Mouse (Mus musculus): ENCODE measurements around the gene Icosl. TPM values are rescaled to one million over a fixed set of nuclear protein-coding genes. Genes with fewer than 3 reads are reported as not detected.
A peak's percentile ranks its signal among the peaks of the same experiment; 100 is the strongest.
"Not testable (repeated sequence)": the region's sequence is repeated elsewhere in the genome, so short reads cannot be mapped to it uniquely, and the experiment has no call there.

Gene Icosl
- 1.4 TPM in 2 replicates for polyA plus RNA-seq (2014; fragmentation: Nextera tagmentation; extraction: Ambion mirVana)

DNA sequence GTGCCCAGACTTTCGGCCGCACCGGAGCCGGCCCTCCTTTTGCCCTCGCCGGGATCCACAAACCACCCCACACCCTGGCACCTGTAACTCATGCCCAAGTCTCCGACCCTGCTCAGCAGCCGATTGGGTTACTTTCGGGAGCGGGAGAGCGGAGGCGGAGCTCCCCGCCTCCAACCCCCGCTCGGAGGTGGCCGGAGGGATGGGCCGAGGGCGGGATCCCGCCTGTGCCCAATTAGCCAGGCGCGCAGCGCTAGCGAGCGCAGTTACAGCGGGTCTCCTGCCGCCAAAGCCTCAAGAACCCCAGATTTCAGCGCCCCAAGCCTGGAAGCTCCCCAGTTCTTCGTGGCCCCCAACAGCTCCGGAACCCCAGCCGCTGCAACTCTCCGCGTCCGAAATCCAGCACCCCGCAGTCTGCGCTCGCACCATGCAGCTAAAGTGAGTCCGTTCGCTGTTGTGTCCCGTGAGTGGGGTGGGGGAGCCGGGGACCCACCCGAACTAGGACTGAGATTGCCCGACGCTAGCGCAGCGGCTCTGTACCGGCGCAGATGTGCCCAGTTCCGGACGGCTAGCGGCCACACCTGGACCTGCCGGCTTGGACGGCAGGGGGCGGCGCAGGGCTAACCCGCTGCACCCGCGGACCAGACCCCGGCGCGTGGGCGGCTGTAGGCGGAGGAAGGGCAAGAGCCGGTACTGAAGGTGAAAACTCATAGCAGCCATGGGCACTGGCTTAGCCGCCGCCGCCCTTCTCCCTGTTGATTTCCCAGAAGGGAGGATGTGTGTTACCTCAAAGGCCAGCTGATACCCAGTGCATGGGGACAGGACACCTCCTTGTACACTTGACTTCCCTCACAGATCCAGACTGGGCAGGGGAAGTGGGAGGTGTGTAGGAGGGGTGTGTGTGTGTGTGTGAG lies at the start of gene Icosl:
Gene Icosl (plus strand): TSS at position 202 of the 911 bp plus-strand sequence.
- Histone ChIP-seq H3K27ac (ENCODE audit: low read depth, low read length) (no peak within 1 kb of the TSS), H3K4me3 (ENCODE audit: low read depth, low read length) (peak within 1 kb of the TSS; percentile 60), H3K27me3 (ENCODE audit: control insufficient read depth, insufficient read depth, low read length) (peaks cover 9% of the 10 kb centered on the region; the same call in 1 of the 2 replicates), H3K9me3 (ENCODE audit: control insufficient read depth, low read length) (no peaks in the 10 kb centered on the region), H3K4me2 (replicated peaks; ENCODE audit: low read depth, low read length) (peak within 1 kb of the TSS; percentile 99), H3K4me1 (replicated peaks; ENCODE audit: control insufficient read depth, insufficient read depth, low read length) (no peaks in the 10 kb centered on the region), H3K36me3 (ENCODE audit: control insufficient read depth, insufficient read depth, low read length) (no peaks in the 10 kb centered on the region), H3K9ac (ENCODE audit: low read depth, low read length) (peak within 1 kb of the TSS; percentile 58)
- under 1% methylated on average over 66 of the region's 66 CpGs for WGBS
- ATAC-seq (ENCODE audit: low FRiP score) (peak; percentile 90), DNase-seq (ENCODE audit: low spot score) (peak; percentile 79)

DNA sequence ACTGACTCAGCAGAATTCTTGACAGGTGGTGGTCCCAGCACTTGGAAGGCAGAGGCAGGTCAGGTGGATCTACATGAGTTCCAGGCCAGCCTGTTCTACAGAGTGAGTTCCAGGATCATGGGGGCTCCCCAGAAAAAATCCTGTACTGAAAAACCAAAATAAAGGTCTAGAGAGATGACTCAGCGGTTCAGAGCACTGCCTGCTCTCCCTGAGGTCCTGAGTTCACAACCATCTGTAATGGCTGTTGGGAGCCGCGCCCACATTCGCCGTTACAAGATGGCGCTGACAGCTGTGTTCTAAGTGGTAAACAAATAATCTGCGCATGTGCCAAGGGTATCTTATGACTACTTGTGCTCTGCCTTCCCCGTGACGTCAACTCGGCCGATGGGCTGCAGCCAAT lies 49.1 kb upstream of the Icosl start:
- not testable (repeated sequence) for H3K4me1 ChIP-seq (replicated peaks; ENCODE audit: control insufficient read depth, insufficient read depth, low read length); H3K27me3 ChIP-seq (ENCODE audit: control insufficient read depth, insufficient read depth, low read length); H3K36me3 ChIP-seq (ENCODE audit: control insufficient read depth, insufficient read depth, low read length); H3K9ac ChIP-seq (ENCODE audit: low read depth, low read length); ATAC-seq (ENCODE audit: low FRiP score); H3K27ac ChIP-seq (ENCODE audit: low read depth, low read length); DNase-seq (ENCODE audit: low spot score); H3K9me3 ChIP-seq (ENCODE audit: control insufficient read depth, low read length); H3K4me3 ChIP-seq (ENCODE audit: low read depth, low read length); H3K4me2 ChIP-seq (replicated peaks; ENCODE audit: low read depth, low read length)
- 94% methylated on average over 6 of the region's 11 CpGs for WGBS

DNA sequence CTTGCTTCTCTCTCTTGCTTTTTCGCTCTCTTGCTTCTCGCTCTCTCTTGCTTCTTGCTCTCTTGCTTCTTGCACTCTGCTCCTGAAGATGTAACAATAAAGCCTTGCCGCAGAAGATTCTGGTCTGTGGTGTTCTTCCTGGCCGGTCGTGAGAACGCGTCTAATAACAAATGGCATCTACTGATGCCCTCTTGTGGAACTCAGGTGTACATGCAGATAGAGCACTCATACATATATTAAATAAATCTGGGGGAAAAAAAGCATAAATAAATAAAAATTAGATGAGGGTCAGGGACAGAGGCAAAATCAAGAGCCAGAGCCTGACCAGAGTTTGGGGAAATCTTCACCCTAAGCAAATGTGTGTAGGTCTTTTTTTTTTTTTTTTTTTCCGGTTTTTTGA lies 43.6 kb upstream of the Icosl start:
- H3K4me2 ChIP-seq (replicated peaks; ENCODE audit: low read depth, low read length); H3K4me3 ChIP-seq (ENCODE audit: low read depth, low read length); H3K36me3 ChIP-seq (ENCODE audit: control insufficient read depth, insufficient read depth, low read length); ATAC-seq (ENCODE audit: low FRiP score); H3K9ac ChIP-seq (ENCODE audit: low read depth, low read length); H3K27ac ChIP-seq (ENCODE audit: low read depth, low read length); H3K9me3 ChIP-seq (ENCODE audit: control insufficient read depth, low read length); DNase-seq (ENCODE audit: low spot score); H3K4me1 ChIP-seq (replicated peaks; ENCODE audit: control insufficient read depth, insufficient read depth, low read length); H3K27me3 ChIP-seq (ENCODE audit: control insufficient read depth, insufficient read depth, low read length): not testable (repeated sequence)
- 88% methylated on average over 6 of the region's 8 CpGs for WGBS

DNA sequence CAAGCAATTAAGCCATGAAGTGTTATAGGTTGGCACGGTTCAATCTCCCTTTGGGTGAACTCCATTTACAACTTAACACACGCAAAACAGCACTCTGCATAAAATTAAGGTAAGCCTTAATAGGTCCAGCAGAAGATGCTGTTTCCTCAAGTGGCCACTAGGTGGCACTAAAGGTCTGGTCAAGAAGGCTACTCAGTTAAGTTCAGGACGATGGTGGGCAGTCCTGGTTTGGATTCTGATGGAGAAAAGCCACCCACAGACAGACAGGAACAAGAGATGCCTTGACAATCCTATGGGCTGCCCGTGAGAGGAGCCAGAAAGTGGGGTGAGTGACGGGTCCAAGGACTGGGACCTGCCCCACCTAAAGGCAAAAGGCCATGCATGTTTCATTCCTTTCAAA lies 41.0 kb upstream of the Icosl start:
- no peak overlapping the region for H3K9ac ChIP-seq (ENCODE audit: low read depth, low read length)
- H3K4me3 ChIP-seq (ENCODE audit: low read depth, low read length), result no peak overlapping the region
- 4% methylated on average over 5 of the region's 5 CpGs for WGBS
- DNase-seq (ENCODE audit: low spot score), result peak; percentile 84
- no peak overlapping the region for H3K4me2 ChIP-seq (replicated peaks; ENCODE audit: low read depth, low read length)
- no peaks in the 10 kb centered on the region for H3K27me3 ChIP-seq (ENCODE audit: control insufficient read depth, insufficient read depth, low read length)
- H3K36me3 ChIP-seq (ENCODE audit: control insufficient read depth, insufficient read depth, low read length), result no peaks in the 10 kb centered on the region
- peak; percentile 59 for ATAC-seq (ENCODE audit: low FRiP score)
- no peaks in the 10 kb centered on the region for H3K4me1 ChIP-seq (replicated peaks; ENCODE audit: control insufficient read depth, insufficient read depth, low read length)
- H3K9me3 ChIP-seq (ENCODE audit: control insufficient read depth, low read length), result no peaks in the 10 kb centered on the region
- H3K27ac ChIP-seq (ENCODE audit: low read depth, low read length), result no peak overlapping the region

- Histone ChIP-seq H3K4me1 (replicated peaks; ENCODE audit: control insufficient read depth, insufficient read depth, low read length) (no peaks in the 10 kb centered on the region), H3K9me3 (ENCODE audit: control insufficient read depth, low read length) (no peaks in the 10 kb centered on the region), H3K27me3 (ENCODE audit: control insufficient read depth, insufficient read depth, low read length) (no peaks in the 10 kb centered on the region), H3K4me2 (replicated peaks; ENCODE audit: low read depth, low read length) (no peak overlapping the region), H3K36me3 (ENCODE audit: control insufficient read depth, insufficient read depth, low read length) (no peaks in the 10 kb centered on the region), H3K9ac (ENCODE audit: low read depth, low read length) (no peak overlapping the region), H3K27ac (ENCODE audit: low read depth, low read length) (no peak overlapping the region), H3K4me3 (ENCODE audit: low read depth, low read length) (no peak overlapping the region)
- no peak for DNase-seq (ENCODE audit: low spot score)
- no peak for ATAC-seq (ENCODE audit: low FRiP score)
- WGBS, result 97% methylated on average over 1 of the region's 1 CpGs
Observed at GRCm38 (mm10) chr10:78029080-78029479, 40.0 kb upstream of the Icosl start.

DNA sequence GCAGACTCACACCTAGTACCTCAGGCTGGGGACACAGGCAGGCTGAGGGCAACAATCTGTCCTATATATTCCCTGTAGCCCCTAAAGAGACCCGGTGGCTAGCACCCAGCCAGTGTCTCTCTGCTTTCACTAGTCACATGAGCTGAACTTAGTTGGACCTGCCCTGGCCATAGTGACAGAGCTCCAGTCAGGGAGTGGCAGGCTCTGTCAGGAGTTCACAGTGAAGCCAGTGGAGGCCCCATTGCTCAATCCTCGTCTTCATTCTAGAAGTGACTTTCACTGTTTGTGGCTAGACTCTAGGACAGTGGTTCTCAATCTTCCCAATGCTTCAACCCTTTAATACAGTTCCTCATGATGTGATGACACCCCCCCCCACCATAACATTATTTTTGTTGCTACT lies 37.1 kb upstream of the Icosl start:
- no peaks in the 10 kb centered on the region for H3K9me3 ChIP-seq (ENCODE audit: control insufficient read depth, low read length)
- DNase-seq (ENCODE audit: low spot score) (no peak), ATAC-seq (ENCODE audit: low FRiP score) (no peak)
- no peaks in the 10 kb centered on the region for H3K27me3 ChIP-seq (ENCODE audit: control insufficient read depth, insufficient read depth, low read length)
- no peak overlapping the region for H3K27ac ChIP-seq (ENCODE audit: low read depth, low read length)
- 92% methylated on average over 2 of the region's 2 CpGs for WGBS
- H3K4me1 ChIP-seq (replicated peaks; ENCODE audit: control insufficient read depth, insufficient read depth, low read length), result no peaks in the 10 kb centered on the region
- H3K4me3 ChIP-seq (ENCODE audit: low read depth, low read length), result no peak overlapping the region
- no peak overlapping the region for H3K9ac ChIP-seq (ENCODE audit: low read depth, low read length)
- H3K36me3 ChIP-seq (ENCODE audit: control insufficient read depth, insufficient read depth, low read length), result no peaks in the 10 kb centered on the region
- no peak overlapping the region for H3K4me2 ChIP-seq (replicated peaks; ENCODE audit: low read depth, low read length)

GRCm38 (mm10) chr10:78037139-78037538 lies 32.0 kb upstream of the Icosl start:
- H3K9me3 ChIP-seq (ENCODE audit: control insufficient read depth, low read length), result no peaks in the 10 kb centered on the region
- H3K9ac ChIP-seq (ENCODE audit: low read depth, low read length), result no peak overlapping the region
- no peak overlapping the region for H3K4me3 ChIP-seq (ENCODE audit: low read depth, low read length)
- no peaks in the 10 kb centered on the region for H3K4me1 ChIP-seq (replicated peaks; ENCODE audit: control insufficient read depth, insufficient read depth, low read length)
- 89% methylated on average over 4 of the region's 4 CpGs for WGBS
- H3K27me3 ChIP-seq (ENCODE audit: control insufficient read depth, insufficient read depth, low read length), result no peaks in the 10 kb centered on the region
- H3K4me2 ChIP-seq (replicated peaks; ENCODE audit: low read depth, low read length), result no peak overlapping the region
- no peak for ATAC-seq (ENCODE audit: low FRiP score)
- no peak overlapping the region for H3K27ac ChIP-seq (ENCODE audit: low read depth, low read length)
- H3K36me3 ChIP-seq (ENCODE audit: control insufficient read depth, insufficient read depth, low read length), result no peaks in the 10 kb centered on the region
- DNase-seq (ENCODE audit: low spot score), result no peak

- Histone ChIP-seq H3K4me3 (ENCODE audit: low read depth, low read length) (no peak within 1 kb of the TSS), H3K27me3 (ENCODE audit: control insufficient read depth, insufficient read depth, low read length) (no peaks in the 10 kb centered on the region), H3K9me3 (ENCODE audit: control insufficient read depth, low read length) (no peaks in the 10 kb centered on the region), H3K9ac (ENCODE audit: low read depth, low read length) (no peak within 1 kb of the TSS), H3K27ac (ENCODE audit: low read depth, low read length) (no peak within 1 kb of the TSS), H3K36me3 (ENCODE audit: control insufficient read depth, insufficient read depth, low read length) (no peaks in the 10 kb centered on the region), H3K4me1 (replicated peaks; ENCODE audit: control insufficient read depth, insufficient read depth, low read length) (no peaks in the 10 kb centered on the region), H3K4me2 (replicated peaks; ENCODE audit: low read depth, low read length) (no peak within 1 kb of the TSS)
- WGBS, result 95% methylated on average over 5 of the region's 5 CpGs
- ATAC-seq (ENCODE audit: low FRiP score) (no peak), DNase-seq (ENCODE audit: low spot score) (no peak)
Observed at GRCm38 (mm10) chr10:78041647-78042046, 27.5 kb upstream of the Icosl start, which contains the start of gene Dnmt3l. Gene Dnmt3l, plus strand, starts transcription at chr10:78041947.

- Histone ChIP-seq H3K4me1 (replicated peaks; ENCODE audit: control insufficient read depth, insufficient read depth, low read length) (no peaks in the 10 kb centered on the region), H3K36me3 (ENCODE audit: control insufficient read depth, insufficient read depth, low read length) (no peaks in the 10 kb centered on the region), H3K27me3 (ENCODE audit: control insufficient read depth, insufficient read depth, low read length) (no peaks in the 10 kb centered on the region), H3K27ac (ENCODE audit: low read depth, low read length) (no peak overlapping the region), H3K9ac (ENCODE audit: low read depth, low read length) (no peak overlapping the region), H3K4me3 (ENCODE audit: low read depth, low read length) (no peak overlapping the region), H3K9me3 (ENCODE audit: control insufficient read depth, low read length) (no peaks in the 10 kb centered on the region), H3K4me2 (replicated peaks; ENCODE audit: low read depth, low read length) (no peak overlapping the region)
- no peak for DNase-seq (ENCODE audit: low spot score)
- WGBS, result 70% methylated on average over 7 of the region's 7 CpGs
- no peak for ATAC-seq (ENCODE audit: low FRiP score)
Observed at GRCm38 (mm10) chr10:78042096-78042495, 27.0 kb upstream of the Icosl start.

All from hindbrain, embryonic 11.5 days (tissue).